Comparison of ENCODE assay signal across 8 mouse cellular contexts in the genomic region with DNA sequence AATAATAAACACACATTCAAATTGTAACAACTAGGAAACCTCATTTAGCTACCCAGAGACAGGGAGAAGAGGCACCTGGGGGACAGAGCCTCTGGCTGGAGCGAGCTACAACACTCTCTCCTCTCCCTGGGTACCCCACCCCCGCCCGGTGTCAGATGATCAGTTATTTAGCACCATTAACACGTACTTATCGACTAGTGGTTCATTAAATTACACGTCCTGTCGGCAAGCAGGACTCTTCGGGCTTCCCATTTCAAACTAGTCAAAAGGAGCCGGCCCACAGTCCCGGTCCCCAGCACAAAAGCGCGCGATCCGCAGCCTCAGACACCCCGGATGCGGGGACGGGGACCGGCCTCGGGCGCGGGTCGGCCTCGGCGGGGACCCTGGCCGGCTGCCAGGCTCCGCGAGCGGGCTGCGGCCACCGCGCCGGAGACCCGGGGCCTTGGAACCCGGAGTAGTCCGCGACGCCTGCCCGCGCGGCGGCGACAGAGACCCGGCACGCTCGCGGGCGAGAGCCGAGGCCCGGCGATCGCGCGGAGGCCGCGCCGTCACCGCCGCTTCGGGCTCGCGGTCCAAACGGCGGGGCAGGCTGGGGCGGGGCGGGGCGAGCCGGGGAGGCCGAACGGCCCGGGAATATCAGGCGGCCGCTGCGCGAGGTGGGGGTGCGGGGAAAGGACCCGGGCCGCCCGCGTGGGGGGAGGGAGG. TPM values are rescaled to one million over a fixed set of nuclear protein-coding genes. Genes with fewer than 3 reads are reported as not detected.
A peak's percentile ranks its signal among the peaks of the same experiment; 100 is the strongest.
DNase-seq lines count a peak whose midpoint lies in the region; ATAC-seq and TF ChIP-seq lines count a peak whose summit lies in the region.

No protein-coding gene starts in this region.

- no peaks in the 10 kb centered on the region for H3K9me3 ChIP-seq in forebrain, embryonic 13.5 days (replicated peaks)
- H3K9me3 ChIP-seq in liver, embryonic 14.5 days (ENCODE audit: control insufficient read depth, low read length) = no peaks in the 10 kb centered on the region
- no peaks in the 10 kb centered on the region for H3K9me3 ChIP-seq in neural tube, embryonic 12.5 days

- H3K27me3 ChIP-seq in forebrain, embryonic 13.5 days = no peaks in the 10 kb centered on the region
- no peaks in the 10 kb centered on the region for H3K27me3 ChIP-seq in liver, embryonic 14.5 days (ENCODE audit: control insufficient read depth, insufficient read depth, low read length)
- no peaks in the 10 kb centered on the region for H3K27me3 ChIP-seq in neural tube, embryonic 12.5 days (replicated peaks)

- no peak for TF ChIP-seq EP300 in liver, embryonic 14.5 days (IDR thresholded peaks at IDR 0.05; ENCODE audit: low read depth)

- TF ChIP-seq CTCF in liver, embryonic 14.5 days (IDR thresholded peaks at IDR 0.05; ENCODE audit: low read depth) = no peak

- peak; percentile 73 for ATAC-seq in forebrain, embryonic 13.5 days
- ATAC-seq in inflammation-experienced regulatory T-cells, adult 6 months = peak; percentile 62
- peak; percentile 83 for ATAC-seq in liver, embryonic 14.5 days (ENCODE audit: insufficient read depth)
- peak; percentile 79 for ATAC-seq in neural tube, embryonic 12.5 days (ENCODE audit: low FRiP score, low read depth)

- no peaks in the 10 kb centered on the region for H3K36me3 ChIP-seq in forebrain, embryonic 13.5 days (ENCODE audit: poor library complexity, severe bottlenecking)
- no peaks in the 10 kb centered on the region for H3K36me3 ChIP-seq in liver, embryonic 14.5 days (replicated peaks; ENCODE audit: control insufficient read depth, insufficient read depth, low read depth)
- H3K36me3 ChIP-seq in neural tube, embryonic 12.5 days = no peaks in the 10 kb centered on the region

- H3K4me3 ChIP-seq in forebrain, embryonic 13.5 days = peak overlapping the region; percentile 90
- peak overlapping the region; percentile 91 to 94 for H3K4me3 ChIP-seq in liver, embryonic 14.5 days (ENCODE audit: insufficient read depth in 1 of 2, low read depth in 2 of 2, low read length in 2 of 2)
- peak overlapping the region; percentile 88 for H3K4me3 ChIP-seq in neural tube, embryonic 12.5 days

- H3K4me1 ChIP-seq in forebrain, embryonic 13.5 days = peaks cover 21% of the 10 kb centered on the region
- H3K4me1 ChIP-seq in liver, embryonic 14.5 days (replicated peaks; ENCODE audit: control insufficient read depth in 2 of 2, insufficient read depth in 2 of 2, low read length in 1 of 2) = peaks cover 4 to 7% of the 10 kb centered on the region in 2 experiments; a peak in 3 of 4 replicates
- peaks cover 6% of the 10 kb centered on the region for H3K4me1 ChIP-seq in neural tube, embryonic 12.5 days

- peak; percentile 47 for DNase-seq in layer of hippocampus, adult 11-12 months (ENCODE audit: low spot score)
- DNase-seq in layer of hippocampus, adult 9-10 months (ENCODE audit: low spot score) = no peak
- DNase-seq in adipocyte (ENCODE audit: low spot score) = peak; percentile 68
- DNase-seq in liver, embryonic 14.5 days (ENCODE audit: low read depth in 3 of 3, low spot score in 3 of 3) = peak; percentile 40 to 44 (median 42)
- DNase-seq in yolk sac, embryonic 10.5 days (ENCODE audit: low spot score) = peak; percentile 57

- peak overlapping the region; percentile 94 for H3K9ac ChIP-seq in forebrain, embryonic 13.5 days
- H3K9ac ChIP-seq in liver, embryonic 14.5 days (replicated peaks) = peak overlapping the region; percentile 99
- H3K9ac ChIP-seq in neural tube, embryonic 12.5 days = peak overlapping the region; percentile 96

- peak overlapping the region; percentile 63 for H3K4me2 ChIP-seq in forebrain, embryonic 13.5 days
- H3K4me2 ChIP-seq in liver, embryonic 14.5 days (ENCODE audit: low read depth) = peak overlapping the region; percentile 87
- peak overlapping the region; percentile 60 for H3K4me2 ChIP-seq in neural tube, embryonic 12.5 days (replicated peaks)

- whole genome bisulfite sequencing in forebrain, embryonic 13.5 days = under 1% methylated on average over 62 of the region's 79 CpGs
- WGBS in liver, embryonic 14.5 days (ENCODE audit: insufficient replicate concordance) = under 1% methylated on average over 68 of the region's 79 CpGs
- 0% methylated on average over 72 of the region's 79 CpGs for WGBS in neural tube, embryonic 12.5 days

- peak overlapping the region; percentile 99 for H3K27ac ChIP-seq in forebrain, embryonic 13.5 days
- peak overlapping the region; percentile 86 for H3K27ac ChIP-seq in liver, embryonic 14.5 days
- peak overlapping the region; percentile 100 for H3K27ac ChIP-seq in neural tube, embryonic 12.5 days

RNA-seq across cellular contexts. Expression of gene Phf3, which starts 0.7 kb away (rescaled TPM):
- 39.0 and 41.6 TPM in 2 replicates for polyA plus RNA-seq in forebrain, embryonic 13.5 days (2015; fragmentation: Nextera tagmentation; extraction: Ambion mirVana)
- 10 to 100 TPM; 15.7 to 31.7 (median 27.0) TPM for polyA plus RNA-seq in inflammation-experienced regulatory T-cells, adult 6 months (2017; shearing (Covaris generic))
- polyA plus RNA-seq in liver, embryonic 14.5 days (2012; rRNA removed) = 8.0 and 13.6 TPM in 2 replicates
- polyA plus RNA-seq in liver, embryonic 14.5 days (2014; fragmentation: Nextera tagmentation; extraction: Ambion mirVana) = 15.8 and 17.0 TPM in 2 replicates
- polyA plus RNA-seq in neural tube, embryonic 12.5 days (2016; fragmentation: Nextera tagmentation; extraction: Ambion mirVana) = 38.4 and 42.5 TPM in 2 replicates
